Mouse (Mus musculus) ES-Bruce4 (cell line): ENCODE results near the gene Zswim1. TPM values are rescaled to one million over a fixed set of nuclear protein-coding genes. Genes with fewer than 3 reads are reported as not detected.
A peak's percentile ranks its signal among the peaks of the same experiment; 100 is the strongest.
"Not testable (repeated sequence)": the region's sequence is repeated elsewhere in the genome, so short reads cannot be mapped to it uniquely, and the experiment has no call there.

Experiments
- H3K27ac ChIP-seq: 2 replicates; pipeline ENCODE4 v1.5.1; 2012; ENCODE audit warnings: low read length, inconsistent platforms; ENCODE audit not compliant: insufficient read depth
- H3K27me3 ChIP-seq: 2 replicates; pipeline ENCODE4 v1.6.1; 2012; ENCODE audit warnings: mild to moderate bottlenecking, low read length, inconsistent platforms; ENCODE audit not compliant: control insufficient read depth, poor library complexity, insufficient read depth, severe bottlenecking
- H3K36me3 ChIP-seq: 2 replicates; pipeline ENCODE4 v1.6.1; 2012; ENCODE audit warnings: inconsistent platforms, mild to moderate bottlenecking, low read length, moderate library complexity; ENCODE audit not compliant: control insufficient read depth, poor library complexity, insufficient read depth, severe bottlenecking
- H3K4me1 ChIP-seq: one replicate; pipeline ENCODE4 v1.8.1; 2011; ENCODE audit warnings: low read length; ENCODE audit not compliant: control insufficient read depth, insufficient read depth
- H3K4me3 ChIP-seq: 2 replicates; pipeline ENCODE4 v1.5.1; 2011; ENCODE audit warnings: low read depth, mild to moderate bottlenecking, low read length
- H3K9ac ChIP-seq: 2 replicates; pipeline ENCODE4 v1.6.1; 2012; ENCODE audit warnings: low read depth, mild to moderate bottlenecking, inconsistent platforms; ENCODE audit not compliant: poor library complexity, severe bottlenecking
- H3K9me3 ChIP-seq: replicated peaks from 2 replicates; pipeline ENCODE4 v1.6.1; 2012; ENCODE audit warnings: mild to moderate bottlenecking, low read length, inconsistent platforms; ENCODE audit not compliant: control insufficient read depth, poor library complexity, insufficient read depth, severe bottlenecking
- CTCF ChIP-seq: IDR thresholded peaks from one replicate; pipeline ENCODE4 v1.8.1; 2011; ENCODE audit warnings: low read depth, low read length
- EP300 ChIP-seq: IDR thresholded peaks from 2 replicates; pipeline ENCODE4 v1.6.1; 2011; ENCODE audit warnings: low read depth, low read length; ENCODE audit not compliant: insufficient read depth
- POLR2A ChIP-seq: IDR thresholded peaks from one replicate; pipeline ENCODE4 v1.8.1; 2011; ENCODE audit warnings: low read length; ENCODE audit not compliant: insufficient read depth
- polyA plus RNA-seq: library from polyadenylated mRNA; stranded (reverse); fragments of >200 nt; gene quantifications from 2 replicates; pipeline ENCODE4 v1.2.4, GENCODE M21; 2011; ENCODE audit warnings: low read depth; ENCODE audit not compliant: missing spikeins, insufficient read depth, insufficient read length

Gene Zswim1
- polyA plus RNA-seq, 1 experiment, result 39.5 TPM

DNA sequence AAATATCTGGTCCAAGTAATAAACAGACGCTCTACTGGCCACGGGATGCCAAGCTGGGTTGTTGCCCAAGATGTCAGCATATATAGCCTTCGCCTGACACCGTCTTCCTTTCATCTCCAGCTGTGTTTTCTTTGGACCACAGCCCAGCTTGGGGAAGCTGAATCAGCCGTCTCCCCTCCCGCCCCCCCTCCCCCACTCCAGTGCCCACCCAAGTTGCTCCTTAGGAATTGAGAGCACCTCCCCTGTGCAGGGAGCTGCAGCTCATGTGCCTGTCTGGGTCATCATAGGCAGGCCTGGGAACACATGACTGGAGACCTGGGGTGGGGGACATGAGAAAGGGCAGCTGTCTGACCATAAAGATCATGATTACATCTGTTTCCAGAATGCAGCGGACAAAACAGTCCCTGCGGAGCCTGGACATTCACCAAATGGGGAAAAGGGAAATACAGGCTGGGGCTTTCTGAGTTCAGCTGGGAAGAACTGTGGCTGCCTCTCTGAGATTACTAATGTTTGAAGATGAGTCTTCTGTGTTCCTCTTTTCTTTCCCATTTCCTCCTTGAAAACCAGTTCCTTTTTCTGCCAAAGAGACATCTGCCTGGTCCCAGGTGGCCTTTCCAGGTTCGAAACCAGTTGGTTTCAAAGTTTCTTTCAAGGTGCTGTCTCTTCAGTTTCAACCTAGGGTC is 39.8 kb downstream of the Zswim1 start:
- H3K9me3 ChIP-seq, result no peaks in the 10 kb centered on the region
- H3K36me3 ChIP-seq, result no peaks in the 10 kb centered on the region
- H3K27ac ChIP-seq, result peak overlapping the region; percentile 60
- H3K4me1 ChIP-seq, result no peaks in the 10 kb centered on the region
- peak; percentile 23; the same call in 1 of the 2 replicates for TF ChIP-seq EP300
- TF ChIP-seq CTCF, result no peak
- no peak for TF ChIP-seq POLR2A
- H3K4me3 ChIP-seq, result no peak overlapping the region
- no peaks in the 10 kb centered on the region for H3K27me3 ChIP-seq
- H3K9ac ChIP-seq, result peak overlapping the region; percentile 9; the same call in 1 of the 2 replicates

DNA sequence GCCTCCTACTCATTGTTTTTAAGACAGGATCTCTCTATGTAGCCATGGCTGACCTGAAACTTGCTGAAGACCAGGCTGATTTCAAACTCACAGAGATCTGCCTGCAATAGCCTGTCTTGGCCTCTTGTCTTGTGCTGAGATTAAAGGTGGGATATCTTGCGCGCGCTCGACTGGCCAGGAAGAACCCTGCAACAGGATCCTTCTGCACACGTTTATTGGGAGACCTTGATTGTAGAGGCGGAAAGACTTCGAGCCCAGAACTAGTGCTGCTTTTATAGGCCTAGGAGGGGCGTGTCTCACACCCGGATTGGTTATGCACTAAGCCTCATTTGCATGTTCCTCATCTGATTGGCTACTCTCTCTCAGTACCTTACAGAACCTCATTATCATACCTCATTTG is 40.9 kb downstream of the Zswim1 start:
- H3K27me3 ChIP-seq, H3K36me3 ChIP-seq, H3K9ac ChIP-seq, H3K9me3 ChIP-seq, H3K4me3 ChIP-seq, H3K4me1 ChIP-seq, H3K27ac ChIP-seq: not testable (repeated sequence)

DNA sequence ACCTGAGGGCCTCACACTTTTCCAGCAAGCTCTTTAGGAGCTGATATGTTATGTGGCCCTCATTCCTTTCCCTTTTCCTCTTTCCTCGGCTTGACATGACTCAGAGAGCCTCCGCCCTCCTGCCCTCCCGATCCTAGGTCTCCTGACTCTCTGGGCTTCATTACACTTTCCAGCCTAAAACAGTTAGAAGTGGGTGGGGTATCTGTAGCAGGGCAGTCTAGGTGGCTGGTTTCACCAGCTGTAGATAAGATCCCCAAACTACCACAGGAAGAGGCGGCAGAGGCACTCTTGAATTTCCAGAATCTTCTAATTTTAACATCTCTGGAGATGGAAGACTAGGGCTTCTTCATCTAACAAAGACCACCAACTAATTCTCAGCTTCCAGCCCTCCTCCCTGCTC is 42.1 kb downstream of the Zswim1 start:
- TF ChIP-seq CTCF, result no peak
- TF ChIP-seq POLR2A, result no peak
- no peak for TF ChIP-seq EP300
- Histone ChIP-seq H3K27ac (peak overlapping the region; percentile 57; the same call in 1 of the 2 replicates), H3K4me3 (no peak overlapping the region)

DNA sequence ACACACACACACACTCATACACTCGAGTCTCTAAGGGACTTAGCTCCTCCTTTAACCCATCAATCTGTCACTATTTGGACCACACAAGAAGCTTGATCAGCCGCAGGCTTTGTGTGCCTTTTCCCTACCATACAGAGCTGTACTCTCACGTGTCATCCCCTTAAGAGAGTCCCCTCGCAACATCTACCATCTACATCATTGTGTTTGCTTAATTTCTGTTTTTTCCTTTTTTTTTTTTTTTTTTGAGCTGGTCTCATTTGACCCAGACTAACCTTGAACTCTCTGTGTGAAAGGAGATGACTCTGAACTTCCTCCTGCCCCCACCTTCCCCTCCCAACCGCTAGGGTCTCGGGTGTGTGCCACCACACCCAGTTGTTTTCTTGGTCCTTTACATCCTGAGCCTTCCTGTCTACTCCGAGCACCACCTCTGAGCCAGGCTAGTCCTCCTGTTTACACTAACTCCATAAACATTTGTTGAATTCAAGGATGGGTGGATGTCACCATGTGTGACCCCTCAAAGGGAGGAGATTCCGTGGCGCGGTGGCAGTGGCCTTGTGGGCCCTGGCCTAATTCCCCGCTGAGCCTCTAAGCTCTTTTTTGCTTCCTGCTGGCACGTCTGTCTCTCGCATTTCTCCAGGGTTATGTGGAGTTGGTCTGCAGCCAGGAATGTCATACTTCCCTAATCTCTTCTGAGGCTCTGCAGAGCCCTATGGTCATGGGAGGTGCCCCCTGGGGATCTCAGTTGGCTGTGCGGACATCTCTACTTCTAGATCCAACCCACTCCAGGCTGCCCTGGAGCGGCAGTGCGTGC is 44.5 kb downstream of the Zswim1 start:
- Histone ChIP-seq H3K4me3 (no peak overlapping the region; the same call in 1 of the 2 replicates), H3K4me1 (no peaks in the 10 kb centered on the region), H3K9ac (no peak overlapping the region), H3K36me3 (no peaks in the 10 kb centered on the region), H3K9me3 (no peaks in the 10 kb centered on the region), H3K27ac (peak overlapping the region; percentile 78), H3K27me3 (no peaks in the 10 kb centered on the region)
- TF ChIP-seq EP300, result peak; percentile 90
- no peak for TF ChIP-seq CTCF

More for the DNA sequence above, 42.1 kb downstream of the Zswim1 start:
- Histone ChIP-seq H3K9me3 (no peaks in the 10 kb centered on the region), H3K9ac (no peak overlapping the region), H3K27me3 (no peaks in the 10 kb centered on the region), H3K4me1 (no peaks in the 10 kb centered on the region), H3K36me3 (no peaks in the 10 kb centered on the region)

DNA sequence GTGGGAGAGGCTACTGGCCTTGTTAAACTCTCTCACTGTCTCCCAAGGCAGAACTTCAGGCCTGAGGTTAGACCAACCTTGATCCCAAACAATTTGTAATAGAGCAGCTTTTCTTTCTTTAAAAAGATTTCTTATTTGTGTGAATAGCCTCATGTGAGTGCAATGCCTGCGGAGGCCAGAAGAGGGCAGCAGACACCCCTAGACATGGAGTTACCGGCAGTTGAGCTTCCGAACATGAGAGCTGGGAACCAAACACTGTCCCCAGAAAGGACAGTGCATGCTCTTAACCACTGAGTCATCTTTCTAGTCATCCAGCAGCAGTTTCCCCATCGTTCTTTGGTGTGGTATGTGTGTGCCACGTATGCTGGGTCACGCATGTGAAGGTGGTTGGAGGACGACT is 45.1 kb downstream of the Zswim1 start:
- H3K9ac ChIP-seq, result no peak overlapping the region
- no peaks in the 10 kb centered on the region for H3K9me3 ChIP-seq
- H3K27me3 ChIP-seq, result no peaks in the 10 kb centered on the region
- TF ChIP-seq CTCF (peak; percentile 89), EP300 (no peak), POLR2A (no peak)
- H3K4me1 ChIP-seq, result peaks cover 2% of the 10 kb centered on the region
- no peak overlapping the region for H3K4me3 ChIP-seq
- peak overlapping the region; percentile 78 for H3K27ac ChIP-seq
- H3K36me3 ChIP-seq, result no peaks in the 10 kb centered on the region

DNA sequence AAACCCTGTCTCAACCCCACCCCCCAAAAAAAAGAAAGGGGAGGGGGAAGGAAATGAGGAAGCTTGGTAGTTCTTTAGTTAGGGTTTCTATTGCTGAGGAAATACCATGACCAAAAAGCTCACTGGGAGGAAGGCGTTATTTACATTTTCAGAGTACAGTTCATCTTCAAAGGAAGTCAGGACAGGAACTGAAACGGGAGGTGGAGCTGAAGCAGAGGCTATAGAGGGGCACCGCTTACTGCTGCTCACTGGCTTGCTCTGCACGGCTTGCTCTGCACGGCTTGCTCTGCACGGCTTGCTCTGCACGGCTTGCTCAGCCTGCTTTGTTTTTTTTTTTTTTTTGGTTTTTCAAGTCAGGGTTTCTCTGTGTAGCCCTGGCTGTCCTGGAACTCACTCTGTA is 46.0 kb downstream of the Zswim1 start:
- H3K36me3 ChIP-seq, result no peaks in the 10 kb centered on the region
- no peak overlapping the region for H3K27ac ChIP-seq
- TF ChIP-seq POLR2A (no peak), CTCF (no peak), EP300 (no peak)
- H3K27me3 ChIP-seq, result no peaks in the 10 kb centered on the region
- peaks cover 5% of the 10 kb centered on the region for H3K4me1 ChIP-seq
- no peak overlapping the region for H3K9ac ChIP-seq
- H3K4me3 ChIP-seq, result no peak overlapping the region
- no peaks in the 10 kb centered on the region for H3K9me3 ChIP-seq
